Mouse (Mus musculus) spleen, adult 10 weeks (tissue): ENCODE results near the gene Olfr1151. TPM values are rescaled to one million over a fixed set of nuclear protein-coding genes. Genes with fewer than 3 reads are reported as not detected.

Experiments used
- polyA plus RNA-seq: library from polyadenylated mRNA; stranded (reverse); fragments of 350-450 nt; fragmentation: Illumina TruSeq; extraction: RNeasy Lipid Tissue Mini Kit (QIAGEN cat#74804); gene quantifications from one replicate; pipeline ENCODE4 v1.2.3, GENCODE M21; 2015; ENCODE audit warnings: low replicate concordance; ENCODE audit not compliant: insufficient read depth

The Olfr1151 gene
- not detected for polyA plus RNA-seq

DNA sequence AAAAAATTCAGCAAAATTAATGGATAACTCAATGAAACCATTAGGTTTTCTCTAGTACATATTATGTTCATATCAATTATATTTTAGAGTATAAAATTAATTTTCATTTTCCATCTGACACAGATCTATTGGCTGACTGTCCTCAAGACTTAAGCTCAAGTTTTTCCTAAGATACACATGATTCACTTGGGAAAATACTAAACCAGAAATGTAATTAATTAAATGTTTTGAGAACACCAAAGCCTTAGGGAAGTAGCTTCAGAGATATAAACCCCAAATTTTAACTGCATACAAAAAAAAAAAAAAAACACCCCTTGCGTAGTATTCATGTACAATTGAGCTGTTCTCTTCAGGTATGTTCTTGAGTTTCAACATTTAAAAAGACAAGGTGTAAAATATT, at the start of gene Olfr1151:
Gene Olfr1151 (plus strand): TSS at position 301 of the 400 bp plus-strand sequence.

GRCm38 (mm10) chr2:87809522-87809921, 46.1 kb upstream of the Olfr1151 start, which contains the start of gene Olfr1145:
Olfr1145 (plus strand) TSS chr2:87809822.

DNA sequence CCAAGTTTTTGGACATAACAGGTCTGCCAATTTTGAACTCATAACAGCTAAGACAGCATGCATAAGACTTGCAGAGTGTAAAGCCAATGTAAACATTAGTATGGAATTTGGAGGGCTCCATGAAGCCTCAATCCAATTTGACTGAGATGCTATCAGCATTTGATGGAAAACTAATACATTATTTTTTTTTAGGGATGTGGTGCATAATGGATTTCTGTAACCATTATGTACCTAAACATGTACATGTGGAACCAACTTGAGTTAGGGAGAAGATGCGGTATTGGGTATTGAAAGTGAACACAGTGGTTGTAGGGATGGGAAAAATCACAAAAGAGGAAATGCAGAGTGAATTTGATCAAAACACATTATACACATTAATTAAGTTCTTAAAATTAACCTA, 25.4 kb upstream of the Olfr1151 start, which contains the start of gene Olfr1148:
Gene Olfr1148 (plus strand): TSS at position 301 of the 400 bp plus-strand sequence.

GRCm38 (mm10) chr2:87843693-87844092, 12.0 kb upstream of the Olfr1151 start, which contains the start of gene Olfr1150-ps1:
Olfr1150-ps1 (plus strand) TSS chr2:87843993.

GRCm38 (mm10) chr2:87866192-87866591, 10.5 kb downstream of the Olfr1151 start, which contains the start of gene Olfr1152:
Olfr1152 (plus strand) TSS chr2:87866492.

GRCm38 (mm10) chr2:87894662-87895061, 39.0 kb downstream of the Olfr1151 start, which contains the start of gene Olfr1153:
Olfr1153 (plus strand) TSS chr2:87894962.

DNA sequence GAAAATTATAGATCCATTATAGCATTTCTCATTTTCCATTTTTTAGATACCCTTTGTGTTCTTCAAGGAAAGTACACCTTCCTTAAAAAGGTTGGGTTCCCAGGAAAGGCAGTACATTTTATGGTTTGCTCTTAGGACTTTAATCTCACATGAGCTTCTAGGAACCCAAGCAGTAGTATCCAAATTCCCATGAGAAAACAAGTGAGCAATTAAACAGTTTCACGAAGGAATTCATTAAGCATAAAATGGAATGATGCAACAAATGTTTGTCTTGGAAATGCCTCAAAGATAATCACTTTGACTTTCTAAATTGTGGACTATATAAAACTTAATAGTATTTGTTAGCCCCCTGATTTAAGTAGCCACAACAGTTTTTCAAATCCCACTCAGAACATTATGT, 49.4 kb downstream of the Olfr1151 start, which contains the start of gene Olfr1154:
Gene Olfr1154 (minus strand): TSS at position 101 of the 400 bp plus-strand sequence.

Other genes starting within 250 kb of the Olfr1151 start
- not detected for gene Olfr1130, start 249.7 kb upstream of the Olfr1151 start, polyA plus RNA-seq
- gene Olfr1131, start 228.8 kb upstream of the Olfr1151 start, polyA plus RNA-seq, result not detected
- not detected for gene Olfr1132, start 218.3 kb upstream of the Olfr1151 start, polyA plus RNA-seq
- gene Olfr1133, start 208.5 kb upstream of the Olfr1151 start, polyA plus RNA-seq, result not detected
- gene Olfr1134, start 197.4 kb upstream of the Olfr1151 start, polyA plus RNA-seq, result not detected
- not detected for gene Olfr1135, start 182.2 kb upstream of the Olfr1151 start, polyA plus RNA-seq
- gene Olfr1136, start 161.9 kb upstream of the Olfr1151 start, polyA plus RNA-seq, result not detected
- not detected for gene Olfr1137, start 142.7 kb upstream of the Olfr1151 start, polyA plus RNA-seq
- not detected for gene Olfr1138, start 115.9 kb upstream of the Olfr1151 start, polyA plus RNA-seq
- gene Olfr1140, start 112.1 kb upstream of the Olfr1151 start, polyA plus RNA-seq, result not detected
- not detected for gene Olfr1141, start 101.9 kb upstream of the Olfr1151 start, polyA plus RNA-seq
- gene Olfr152, start 76.4 kb upstream of the Olfr1151 start, polyA plus RNA-seq, result not detected
- not detected for gene Olfr1143, start 55.3 kb upstream of the Olfr1151 start, polyA plus RNA-seq
- not detected for gene Olfr1145, start 46.0 kb upstream of the Olfr1151 start, polyA plus RNA-seq
- gene Olfr1148, start 25.3 kb upstream of the Olfr1151 start, polyA plus RNA-seq, result not detected
- gene Olfr1150-ps1, start 11.9 kb upstream of the Olfr1151 start, polyA plus RNA-seq, result not detected
- gene Olfr1152, start 10.6 kb downstream of the Olfr1151 start, polyA plus RNA-seq, result not detected
- gene Olfr1153, start 39.1 kb downstream of the Olfr1151 start, polyA plus RNA-seq, result not detected
- gene Olfr1154, start 49.3 kb downstream of the Olfr1151 start, polyA plus RNA-seq, result not detected
- gene Olfr1155, start 89.3 kb downstream of the Olfr1151 start, polyA plus RNA-seq, result not detected
- not detected for gene Olfr1156, start 97.2 kb downstream of the Olfr1151 start, polyA plus RNA-seq
- gene Olfr1157, start 112.4 kb downstream of the Olfr1151 start, polyA plus RNA-seq, result not detected
- gene Olfr74, start 118.8 kb downstream of the Olfr1151 start, polyA plus RNA-seq, result not detected
- not detected for gene Olfr1158, start 134.3 kb downstream of the Olfr1151 start, polyA plus RNA-seq
- gene Olfr1160, start 152.4 kb downstream of the Olfr1151 start, polyA plus RNA-seq, result not detected
- not detected for gene Olfr1161, start 166.9 kb downstream of the Olfr1151 start, polyA plus RNA-seq
- gene Olfr73, start 181.8 kb downstream of the Olfr1151 start, polyA plus RNA-seq, result not detected
- not detected for gene Olfr1162, start 195.3 kb downstream of the Olfr1151 start, polyA plus RNA-seq
- gene Olfr1163, start 216.0 kb downstream of the Olfr1151 start, polyA plus RNA-seq, result not detected
- gene Olfr1164, start 238.1 kb downstream of the Olfr1151 start, polyA plus RNA-seq, result not detected